Mouse (Mus musculus): Measurements from ENCODE around the gene Dyrk1a.

- TF ChIP-seq CTCF (IDR thresholded peaks at IDR 0.05) (no peak), EP300 (IDR thresholded peaks at IDR 0.05) (no peak)
Observed at GRCm38 (mm10) chr16:94602730-94603129, 32.9 kb downstream of the Dyrk1a start.

Data from lung, postnatal 0 days (tissue).